Mouse (Mus musculus): ENCODE measurements around the gene Tbk1. TPM values are rescaled to one million over a fixed set of nuclear protein-coding genes. Genes with fewer than 3 reads are reported as not detected.

Tbk1 gene
- polyA plus RNA-seq (2016; fragmentation: Nextera tagmentation; extraction: Ambion mirVana) = 24.8 and 25.8 TPM in 2 replicates

DNA sequence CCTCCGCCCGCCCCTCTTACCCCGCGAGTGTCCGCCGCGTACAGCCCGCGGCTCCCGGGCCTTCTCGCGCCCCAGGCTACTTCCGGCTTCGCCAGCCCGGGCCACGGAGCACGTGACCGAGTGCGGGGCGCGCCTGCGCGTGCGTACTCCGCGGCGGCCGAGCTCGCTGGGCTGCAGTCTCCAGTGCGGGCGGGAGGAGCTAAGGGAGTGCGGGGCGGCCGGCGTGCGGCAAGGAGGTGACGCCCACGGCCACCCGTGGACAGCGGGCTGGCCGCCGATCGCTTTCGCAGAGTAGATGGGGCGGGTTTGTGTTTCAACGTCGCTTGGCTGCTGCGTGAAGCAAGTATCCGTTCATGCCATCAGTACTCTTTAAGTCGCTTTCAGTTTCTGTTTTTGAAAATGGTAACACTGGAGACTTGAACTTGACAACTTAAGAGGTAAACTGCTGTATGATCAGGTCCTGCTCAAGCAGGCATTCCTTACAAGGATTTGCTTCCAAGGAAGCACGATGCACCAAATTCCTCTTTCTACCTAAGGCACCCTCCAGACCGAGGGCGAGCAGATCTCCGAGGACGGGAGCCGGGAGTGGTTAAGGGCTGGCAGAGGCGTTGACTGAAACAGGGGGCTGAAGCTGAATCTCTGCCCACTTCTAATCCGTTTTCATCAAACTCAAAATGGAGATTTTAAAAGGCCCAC is at the start of gene Tbk1:
Gene Tbk1, minus strand, starts transcription at position 113 of the 696 bp plus-strand sequence.
- WGBS (ENCODE audit: insufficient replicate concordance) = under 1% methylated on average over 55 of the region's 58 CpGs
- ATAC-seq = peak; percentile 97

DNA sequence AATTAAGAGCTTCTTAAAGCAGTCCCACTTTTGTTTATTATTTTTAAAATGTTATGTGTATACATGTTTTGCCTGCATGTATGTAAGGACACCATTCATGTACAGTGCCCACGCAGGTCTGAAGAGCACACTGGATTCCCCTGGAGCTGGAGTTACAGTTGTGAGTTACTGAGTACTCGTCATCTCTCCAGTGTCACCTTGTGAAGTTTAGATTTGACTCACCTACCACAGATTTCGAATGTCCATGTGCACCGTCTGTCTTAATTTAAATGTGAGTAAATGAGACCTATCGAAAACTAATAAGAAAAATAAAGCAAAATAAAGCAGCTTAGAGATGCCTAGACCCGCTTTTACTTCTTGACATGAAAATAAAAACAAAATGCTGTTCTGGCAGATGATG is 49.7 kb upstream of the Tbk1 start:
- no peak overlapping the region for H3K4me3 ChIP-seq
- peaks cover 15% of the 10 kb centered on the region for H3K27me3 ChIP-seq (replicated peaks)
- no peak overlapping the region for H3K4me2 ChIP-seq
- peaks cover 5% of the 10 kb centered on the region; the same call in 1 of the 2 replicates for H3K4me1 ChIP-seq
- H3K36me3 ChIP-seq = no peaks in the 10 kb centered on the region
- no peak overlapping the region for H3K27ac ChIP-seq
- no peaks in the 10 kb centered on the region for H3K9me3 ChIP-seq (replicated peaks)
- WGBS (ENCODE audit: insufficient replicate concordance) = 73% methylated on average over 6 of the region's 6 CpGs
- no peak for ATAC-seq
- H3K9ac ChIP-seq = no peak overlapping the region

More for the DNA sequence above, at the start of gene Tbk1:
- H3K36me3 ChIP-seq = peaks cover 64% of the 10 kb centered on the region
- H3K4me1 ChIP-seq = peaks cover 28% of the 10 kb centered on the region
- H3K9me3 ChIP-seq (replicated peaks) = no peaks in the 10 kb centered on the region
- H3K27me3 ChIP-seq (replicated peaks) = no peaks in the 10 kb centered on the region
- peak within 1 kb of the TSS; percentile 83 for H3K4me2 ChIP-seq
- H3K27ac ChIP-seq = peak within 1 kb of the TSS; percentile 85
- H3K4me3 ChIP-seq = peak within 1 kb of the TSS; percentile 90
- H3K9ac ChIP-seq = peak within 1 kb of the TSS; percentile 92

DNA sequence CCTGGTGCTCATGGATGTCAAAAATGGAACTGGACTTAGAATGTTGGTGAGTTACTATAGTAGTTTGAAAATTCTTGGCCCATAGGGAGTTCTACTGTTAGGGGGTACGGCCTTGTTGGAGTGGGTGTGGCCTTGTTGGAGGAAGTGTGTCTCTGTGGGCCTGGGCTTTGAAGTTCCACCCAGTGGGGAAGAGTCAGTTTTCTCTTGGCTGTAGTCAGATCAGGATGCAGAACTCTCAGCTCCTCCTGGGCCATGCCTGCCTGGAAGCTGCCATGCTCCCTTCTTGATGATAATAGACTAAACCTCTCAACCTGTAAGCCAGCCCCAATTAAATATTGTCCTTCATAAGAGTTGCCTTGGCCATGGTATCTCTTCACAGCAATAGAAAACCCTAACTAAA is 47.6 kb upstream of the Tbk1 start:
- Histone ChIP-seq H3K9me3 (replicated peaks) (no peaks in the 10 kb centered on the region), H3K36me3 (no peaks in the 10 kb centered on the region), H3K4me3 (no peak overlapping the region), H3K27me3 (replicated peaks) (no peaks in the 10 kb centered on the region), H3K9ac (no peak overlapping the region), H3K4me1 (no peaks in the 10 kb centered on the region), H3K4me2 (no peak overlapping the region), H3K27ac (no peak overlapping the region)
- ATAC-seq = no peak
- 27% methylated on average over 1 of the region's 1 CpGs for WGBS (ENCODE audit: insufficient replicate concordance)

DNA sequence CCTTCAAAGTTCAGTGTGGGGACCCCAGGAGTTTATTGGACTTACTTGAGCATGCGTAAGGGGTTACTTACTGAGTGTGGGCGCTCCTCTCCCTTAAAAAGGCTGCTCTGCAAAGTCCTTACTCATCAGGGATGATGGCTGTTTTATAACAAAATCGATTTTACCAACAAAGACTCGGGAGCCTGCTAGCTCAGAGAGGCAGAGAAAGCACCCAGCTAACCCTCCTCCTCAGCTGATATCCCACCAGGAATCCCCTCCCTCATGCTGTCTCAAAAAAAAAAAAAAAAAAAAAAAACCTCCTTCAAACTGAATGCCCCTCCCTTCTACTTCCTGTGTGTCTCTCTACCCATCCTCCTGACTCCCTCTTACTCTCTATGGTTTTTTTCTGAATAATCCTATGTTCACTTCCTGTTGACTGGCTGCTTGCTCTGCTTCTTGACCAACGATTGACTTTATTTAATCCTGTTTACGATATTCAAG is 42.0 kb upstream of the Tbk1 start:
- Histone ChIP-seq H3K4me1 (peaks cover 24% of the 10 kb centered on the region), H3K36me3 (0 out of 2 replicates have a peak, but pooled peaks cover 3% of the 10 kb centered on the region), H3K27me3 (replicated peaks) (no peaks in the 10 kb centered on the region), H3K4me3 (no peak overlapping the region), H3K4me2 (0 out of 2 replicates have a peak overlapping the region, but pooled peaks have one; percentile 7), H3K9ac (no peak overlapping the region), H3K27ac (no peak overlapping the region), H3K9me3 (replicated peaks) (no peaks in the 10 kb centered on the region)
- WGBS (ENCODE audit: insufficient replicate concordance) = 72% methylated on average over 6 of the region's 6 CpGs
- ATAC-seq = no peak

DNA sequence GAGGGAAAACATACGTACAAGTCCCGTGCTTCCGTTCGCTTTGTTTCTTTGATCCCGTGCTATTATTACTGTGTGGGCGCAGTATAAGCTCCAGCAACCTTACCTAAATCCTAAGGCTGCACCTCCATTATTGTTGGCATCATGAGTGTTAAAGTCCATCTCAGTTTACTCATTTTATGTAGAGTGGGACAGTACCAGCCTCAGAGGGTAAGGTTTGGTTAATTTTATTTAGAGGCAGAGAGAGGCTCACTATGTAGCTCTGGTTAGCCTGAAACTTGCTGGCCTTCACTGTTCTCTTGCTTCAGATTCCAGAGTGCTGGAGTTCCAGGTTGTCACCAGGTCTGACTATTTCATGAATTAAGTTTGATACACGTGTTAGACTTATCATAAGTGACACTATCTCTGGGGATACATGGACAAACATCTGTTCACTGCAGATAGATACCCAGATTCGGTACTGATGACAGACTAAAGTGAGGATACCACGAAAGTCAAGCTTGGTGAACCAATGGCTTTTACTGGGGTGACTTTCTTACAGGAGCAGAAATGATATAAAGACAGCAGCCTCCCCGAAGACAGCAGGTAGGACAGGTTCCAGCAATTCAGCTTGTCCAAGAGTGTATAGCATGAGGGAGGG is 40.7 kb upstream of the Tbk1 start:
- Histone ChIP-seq H3K27me3 (replicated peaks) (no peaks in the 10 kb centered on the region), H3K36me3 (peaks cover 13% of the 10 kb centered on the region), H3K4me3 (peak overlapping the region; percentile 94), H3K27ac (no peak overlapping the region), H3K4me2 (peak overlapping the region; percentile 87), H3K9ac (peak overlapping the region; percentile 97; the same call in 1 of the 2 replicates), H3K4me1 (peaks cover 26% of the 10 kb centered on the region), H3K9me3 (replicated peaks) (no peaks in the 10 kb centered on the region)
- ATAC-seq = no peak
- WGBS (ENCODE audit: insufficient replicate concordance) = 62% methylated on average over 10 of the region's 10 CpGs

DNA sequence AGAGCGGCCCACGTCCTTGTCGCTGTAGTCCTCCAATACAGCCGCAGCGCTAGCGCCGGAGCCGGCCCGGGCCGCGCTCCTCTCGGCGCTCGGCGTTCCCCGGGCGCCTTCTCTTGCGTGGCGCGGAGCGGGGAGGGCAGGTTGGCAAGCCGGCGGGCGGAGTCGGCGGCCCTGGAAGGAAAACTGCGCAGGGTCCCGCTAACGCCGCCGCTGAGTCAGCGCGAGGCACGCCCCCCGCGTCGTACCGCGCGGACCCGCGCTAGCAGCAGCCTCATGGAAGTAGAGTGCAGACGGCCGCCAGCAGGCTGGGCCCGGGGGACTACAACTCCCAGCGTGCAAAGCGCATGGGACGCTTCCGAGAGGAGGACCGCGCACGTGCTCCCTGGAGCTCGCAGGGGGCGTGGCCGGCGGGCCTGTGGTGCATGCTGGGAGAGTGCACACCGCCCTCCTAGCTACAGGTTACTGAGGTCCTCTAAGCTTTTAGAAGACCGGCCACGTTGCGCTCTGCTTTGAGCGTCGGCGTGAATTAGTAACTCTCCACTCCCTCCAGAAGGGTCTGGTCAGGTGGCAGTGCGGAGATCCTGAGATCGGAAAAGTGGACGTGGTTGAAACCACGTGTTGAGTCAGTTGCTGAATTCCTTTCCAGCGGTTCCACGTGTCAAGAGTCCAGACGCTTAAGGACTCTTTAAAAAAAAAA is 39.7 kb upstream of the Tbk1 start, which contains the start of gene Xpot:
Gene Xpot, minus strand, starts transcription at position 147 of the 697 bp plus-strand sequence.
- no peaks in the 10 kb centered on the region for H3K27me3 ChIP-seq (replicated peaks)
- H3K9ac ChIP-seq = peak within 1 kb of the TSS; percentile 97
- H3K4me1 ChIP-seq = peaks cover 26% of the 10 kb centered on the region
- H3K9me3 ChIP-seq (replicated peaks) = no peaks in the 10 kb centered on the region
- 0% methylated on average over 70 of the region's 70 CpGs for WGBS (ENCODE audit: insufficient replicate concordance)
- peak within 1 kb of the TSS; percentile 94 for H3K4me3 ChIP-seq
- ATAC-seq = peak; percentile 99
- peak within 1 kb of the TSS; percentile 87 for H3K4me2 ChIP-seq
- H3K36me3 ChIP-seq = peaks cover 23% of the 10 kb centered on the region
- peak within 1 kb of the TSS; percentile 94 for H3K27ac ChIP-seq

DNA sequence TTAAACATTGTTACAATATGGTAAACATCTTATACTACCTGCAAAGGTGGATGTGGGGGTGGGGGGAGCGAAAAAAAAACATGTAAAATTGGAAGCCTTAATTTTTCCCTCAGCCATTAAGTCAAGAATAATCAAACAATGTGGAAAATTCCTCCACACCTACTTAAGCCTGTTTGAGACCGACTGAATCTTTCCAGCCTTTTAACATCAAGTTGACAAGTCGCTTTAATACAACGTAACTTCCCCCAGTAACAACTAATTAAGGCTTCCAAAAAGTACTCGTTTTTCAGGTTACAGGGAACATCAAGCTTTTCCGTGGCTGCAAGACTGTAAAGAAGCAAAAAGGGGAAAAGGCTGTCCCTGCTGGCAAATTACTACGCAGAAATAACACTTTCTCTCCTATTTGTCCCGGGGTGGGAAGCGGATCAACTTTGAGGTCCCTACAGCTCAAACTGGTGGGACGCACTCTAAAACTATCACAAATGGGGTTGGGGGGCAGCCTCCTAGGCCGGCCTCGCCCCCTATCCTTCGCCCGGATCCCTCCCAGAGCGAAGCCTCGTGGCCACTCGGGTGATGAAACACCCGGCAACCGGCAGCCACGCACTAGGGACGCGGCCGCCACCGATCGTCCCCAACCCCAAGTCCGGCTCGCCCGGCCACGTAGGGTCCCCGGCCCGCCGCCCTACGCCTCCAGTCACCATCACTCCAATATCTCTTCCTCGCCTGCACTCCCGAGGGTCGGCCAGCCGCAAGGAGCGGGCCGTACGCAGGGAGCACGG is 39.0 kb upstream of the Tbk1 start:
- peak; percentile 43; the same call in 1 of the 2 replicates for ATAC-seq
- under 1% methylated on average over 41 of the region's 41 CpGs for WGBS (ENCODE audit: insufficient replicate concordance)

DNA sequence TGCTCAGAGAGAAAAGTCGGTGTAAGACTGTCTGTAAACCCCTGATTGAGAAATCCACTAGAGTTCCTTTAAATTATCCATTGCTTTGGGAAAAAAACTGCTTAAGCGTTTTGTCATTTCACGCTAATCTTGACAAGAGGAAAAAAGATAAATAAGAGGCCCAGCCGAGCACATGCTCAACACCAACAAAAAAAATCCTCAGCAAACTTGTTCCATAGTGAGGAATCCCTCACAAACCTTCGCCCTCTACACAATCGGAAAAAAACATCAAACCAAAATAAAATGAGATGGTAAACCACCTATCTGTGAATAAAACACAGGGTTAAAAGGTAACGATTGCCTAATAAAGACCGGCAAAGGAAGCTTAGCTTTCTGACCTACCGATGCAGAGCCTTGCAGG is 38.4 kb upstream of the Tbk1 start:
- no peaks in the 10 kb centered on the region for H3K27me3 ChIP-seq (replicated peaks)
- peak overlapping the region; percentile 97 for H3K9ac ChIP-seq
- peak overlapping the region; percentile 94 for H3K27ac ChIP-seq
- 5% methylated on average over 9 of the region's 9 CpGs for WGBS (ENCODE audit: insufficient replicate concordance)
- no peaks in the 10 kb centered on the region for H3K9me3 ChIP-seq (replicated peaks)
- peaks cover 26% of the 10 kb centered on the region for H3K4me1 ChIP-seq
- H3K4me3 ChIP-seq = peak overlapping the region; percentile 94
- no peak for ATAC-seq
- H3K36me3 ChIP-seq = peaks cover 36% of the 10 kb centered on the region
- H3K4me2 ChIP-seq = peak overlapping the region; percentile 87

More for the DNA sequence above, 39.0 kb upstream of the Tbk1 start:
- peak overlapping the region; percentile 94 for H3K27ac ChIP-seq
- H3K27me3 ChIP-seq (replicated peaks) = no peaks in the 10 kb centered on the region
- peak overlapping the region; percentile 97 for H3K9ac ChIP-seq
- no peaks in the 10 kb centered on the region for H3K9me3 ChIP-seq (replicated peaks)
- H3K4me3 ChIP-seq = peak overlapping the region; percentile 94
- peaks cover 31% of the 10 kb centered on the region for H3K36me3 ChIP-seq
- H3K4me2 ChIP-seq = peak overlapping the region; percentile 87
- H3K4me1 ChIP-seq = peaks cover 26% of the 10 kb centered on the region

DNA sequence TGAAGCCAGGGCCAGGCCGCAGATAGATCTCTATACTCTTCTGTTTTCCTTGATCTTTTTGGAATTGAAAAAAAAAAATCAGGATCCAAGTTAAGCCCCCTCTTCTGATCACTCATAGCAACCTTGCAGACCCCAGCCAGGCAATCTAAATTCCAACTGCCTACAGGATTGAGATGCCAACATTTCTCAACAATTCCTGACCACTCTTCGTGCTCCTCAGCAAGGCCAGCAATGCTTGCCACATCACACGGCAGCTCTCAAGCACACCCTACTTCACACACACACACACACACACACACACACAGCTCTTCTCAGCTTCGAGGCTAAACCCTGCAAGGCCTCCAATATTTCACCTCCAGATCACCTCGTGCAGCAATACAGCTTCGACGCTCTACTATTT is 37.1 kb upstream of the Tbk1 start:
- H3K27me3 ChIP-seq (replicated peaks) = no peaks in the 10 kb centered on the region
- peak overlapping the region; percentile 97 for H3K9ac ChIP-seq
- H3K4me2 ChIP-seq = peak overlapping the region; percentile 87
- peaks cover 26% of the 10 kb centered on the region for H3K4me1 ChIP-seq
- 80% methylated on average over 7 of the region's 7 CpGs for WGBS (ENCODE audit: insufficient replicate concordance)
- ATAC-seq = no peak
- peaks cover 49% of the 10 kb centered on the region for H3K36me3 ChIP-seq
- H3K9me3 ChIP-seq (replicated peaks) = no peaks in the 10 kb centered on the region
- H3K4me3 ChIP-seq = no peak overlapping the region
- no peak overlapping the region for H3K27ac ChIP-seq

DNA sequence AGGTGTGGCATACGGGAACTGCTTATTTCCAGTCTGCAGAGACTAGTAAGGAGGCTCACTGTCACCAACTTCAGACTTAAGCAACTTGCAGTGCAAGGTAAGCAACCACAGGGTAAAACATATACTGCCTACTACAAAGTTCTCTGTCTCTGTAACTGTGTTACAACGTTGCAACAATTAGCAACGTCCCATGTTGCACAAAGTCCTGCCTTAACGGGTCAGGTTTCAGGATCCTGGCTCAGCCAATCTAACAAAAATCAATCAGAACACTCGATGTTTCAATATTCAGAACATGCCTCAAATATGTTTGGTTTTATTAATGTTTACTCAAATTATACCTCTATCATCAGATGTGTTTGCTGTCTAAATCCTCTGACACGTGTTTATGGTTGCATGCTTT is 35.8 kb upstream of the Tbk1 start:
- no peak overlapping the region for H3K9ac ChIP-seq
- H3K27ac ChIP-seq = no peak overlapping the region
- no peak overlapping the region for H3K4me2 ChIP-seq
- no peak for ATAC-seq
- H3K36me3 ChIP-seq = peaks cover 61% of the 10 kb centered on the region
- WGBS (ENCODE audit: insufficient replicate concordance) = 87% methylated on average over 6 of the region's 6 CpGs
- no peaks in the 10 kb centered on the region for H3K27me3 ChIP-seq (replicated peaks)
- H3K4me3 ChIP-seq = no peak overlapping the region
- H3K4me1 ChIP-seq = peaks cover 24% of the 10 kb centered on the region
- H3K9me3 ChIP-seq (replicated peaks) = no peaks in the 10 kb centered on the region

DNA sequence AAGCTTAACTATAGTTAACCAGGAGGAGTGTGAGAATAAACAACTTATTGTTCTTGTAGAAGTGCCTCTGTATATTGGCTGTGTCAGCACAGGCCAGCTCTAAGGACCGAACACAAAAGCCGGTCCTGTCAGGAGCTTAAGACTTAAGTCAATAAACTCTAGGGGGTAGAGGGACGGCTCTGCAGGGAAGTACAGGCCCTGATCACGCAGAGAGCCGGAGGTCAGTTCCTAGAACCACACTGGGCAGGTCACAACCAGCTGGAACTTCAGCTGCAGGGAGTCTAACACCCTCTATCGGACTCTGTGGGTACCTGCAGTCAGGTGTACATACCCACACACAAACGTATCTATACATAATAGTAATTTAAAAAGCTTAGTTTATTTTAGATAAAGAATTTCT is 29.3 kb upstream of the Tbk1 start:
- 80% methylated on average over 7 of the region's 7 CpGs for WGBS (ENCODE audit: insufficient replicate concordance)
- Histone ChIP-seq H3K4me1 (no peaks in the 10 kb centered on the region), H3K27ac (no peak overlapping the region), H3K36me3 (peaks cover 96% of the 10 kb centered on the region), H3K4me3 (no peak overlapping the region), H3K9me3 (replicated peaks) (no peaks in the 10 kb centered on the region), H3K27me3 (replicated peaks) (no peaks in the 10 kb centered on the region), H3K9ac (no peak overlapping the region), H3K4me2 (no peak overlapping the region)
- ATAC-seq = 0 out of 2 replicates have a peak, but pooled peaks have one; percentile 38
